Mouse (Mus musculus) small intestine, adult 2 months (tissue): ENCODE data around the gene Gm20521.

Experiments
- CTCF ChIP-seq: fragments of 200-500 bp; IDR thresholded peaks from 2 replicates; pipeline ENCODE4 v1.5.1; 2012; ENCODE audit warnings: low read depth, mild to moderate bottlenecking, control low read depth, inconsistent platforms, low read length, moderate library complexity, mixed read lengths; ENCODE audit not compliant: insufficient replicate concordance, insufficient read length; ENCODE audit errors: extremely low read depth
- POLR2A ChIP-seq: fragments of 200-500 bp; IDR thresholded peaks from 2 replicates; pipeline ENCODE4 v1.6.1; 2012; ENCODE audit warnings: low read depth, mild to moderate bottlenecking, control low read depth, inconsistent platforms, low read length, moderate library complexity

GRCm38 (mm10) chr14:54864313-54865036 is 18.8 kb upstream of the Gm20521 start:
- TF ChIP-seq POLR2A = no peak
- TF ChIP-seq CTCF = no peak
